Mouse (Mus musculus) embryonic fibroblast, embryonic 13.5 days (primary cell): ENCODE measurements around the gene Fes.
A peak's percentile ranks its signal among the peaks of the same experiment; 100 is the strongest.

Source experiments
- CTCF ChIP-seq: IDR thresholded peaks from 2 replicates; pipeline ENCODE4 v1.5.1; 2011; ENCODE audit warnings: mild to moderate bottlenecking, control low read depth, low read length, moderate library complexity, borderline replicate concordance; ENCODE audit not compliant: insufficient read depth
- POLR2A ChIP-seq: IDR thresholded peaks from 2 replicates; pipeline ENCODE4 v1.6.1; 2011; ENCODE audit warnings: low read depth, mild to moderate bottlenecking, control low read depth, low read length, moderate library complexity

- TF ChIP-seq CTCF (peak; percentile 56; the same call in 1 of the 2 replicates), POLR2A (no peak)
Measured at GRCm38 (mm10) chr7:80340793-80341192, 47.0 kb downstream of the Fes start, which contains the start of gene Unc45a.
